Mouse (Mus musculus) MEL-GATA-1-ER (cell line): ENCODE results near the gene Nup35.

ENCODE experiments used
- DNase-seq: peaks from one replicate; pipeline ENCODE4 v3.0.0-alpha.2; 2012; ENCODE audit warnings: low read depth; ENCODE audit errors: extremely low read depth

The Nup35 gene

DNA sequence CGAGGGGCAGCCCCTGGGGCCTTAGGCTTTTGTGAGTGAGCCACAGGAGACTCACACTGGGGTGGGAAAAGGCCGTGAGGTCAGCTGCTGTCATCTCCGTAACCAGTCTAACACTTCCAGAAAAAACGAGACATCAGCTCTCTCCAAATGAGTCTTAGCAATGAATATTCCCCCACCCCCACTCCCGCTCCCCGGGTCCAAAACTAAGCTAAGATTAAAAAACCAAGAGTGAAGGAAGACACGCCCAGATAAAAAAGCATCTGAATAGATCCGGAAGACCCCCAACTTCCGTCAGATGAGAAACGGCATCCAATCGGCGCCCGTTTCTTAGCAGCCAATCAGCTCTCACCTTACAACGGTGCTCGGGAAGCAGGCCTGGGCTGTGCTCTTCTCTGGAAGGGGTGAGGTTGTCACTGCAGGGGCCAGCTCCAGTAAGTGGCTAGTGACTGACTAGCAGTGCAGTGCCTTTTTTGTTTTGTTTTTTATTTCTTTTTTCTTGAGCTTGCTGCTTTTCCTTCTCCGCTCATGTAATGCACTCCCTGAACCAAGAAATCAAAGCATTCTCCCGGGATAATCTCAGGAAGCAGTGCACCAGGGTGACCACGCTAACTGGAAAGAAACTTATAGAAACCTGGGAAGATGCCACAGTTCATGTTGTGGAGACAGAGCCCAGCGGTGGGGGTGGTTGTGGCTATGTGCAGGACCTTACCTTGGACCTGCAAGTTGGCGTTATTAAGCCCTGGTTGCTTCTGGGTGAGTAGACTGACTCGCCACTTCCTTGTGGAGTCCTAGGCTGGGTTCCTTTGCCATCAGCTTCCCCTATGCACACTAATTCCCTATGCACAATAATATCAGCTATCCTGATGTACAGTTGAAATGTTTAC is at the start of gene Nup35, which contains the start of gene Dusp19:
Gene Nup35, plus strand, starts transcription at position 383 of the 884 bp plus-strand sequence.
Gene Dusp19, plus strand, starts transcription at position 192 of the 884 bp plus-strand sequence.
- DNase-seq: peak; percentile 91

DNA sequence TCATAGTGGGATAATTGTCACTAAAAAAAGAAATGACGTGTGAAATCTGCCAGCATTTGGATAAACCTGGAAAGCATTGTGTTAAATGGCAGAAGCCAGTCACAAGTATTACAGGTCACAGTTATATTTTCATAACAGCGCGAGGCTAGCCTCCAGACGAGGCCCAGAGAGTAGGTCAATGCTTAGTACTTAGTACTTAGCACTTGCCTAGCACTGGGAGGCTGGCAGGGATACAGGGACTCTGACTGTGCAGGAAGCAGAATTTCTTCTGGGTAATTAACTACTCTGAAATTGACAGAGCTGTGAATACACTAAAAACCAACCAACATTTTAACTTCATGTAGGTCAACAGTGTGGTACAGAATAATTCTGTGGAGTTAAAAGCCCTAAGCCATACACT is 49.6 kb upstream of the Nup35 start:
- no peak for DNase-seq

DNA sequence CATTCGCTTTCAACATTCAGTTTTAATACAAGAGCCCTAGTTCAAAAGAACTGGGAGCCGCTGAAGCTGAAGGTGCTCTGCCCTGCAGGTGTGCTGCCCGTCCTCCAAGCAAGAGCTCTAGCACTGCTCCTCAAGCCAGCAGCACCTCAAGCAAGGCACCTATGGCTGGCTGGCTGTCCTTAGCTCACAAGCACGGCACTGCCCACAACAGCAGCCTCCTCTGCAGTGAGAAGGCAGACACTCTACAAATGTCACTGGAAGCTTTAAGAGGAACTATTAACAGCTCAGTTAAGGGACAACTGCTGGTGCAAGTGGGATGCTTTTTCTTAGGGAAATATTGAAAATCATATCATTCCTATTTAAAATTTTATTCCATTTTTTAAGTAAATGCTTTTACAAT is 46.4 kb upstream of the Nup35 start:
- DNase-seq: no peak

DNA sequence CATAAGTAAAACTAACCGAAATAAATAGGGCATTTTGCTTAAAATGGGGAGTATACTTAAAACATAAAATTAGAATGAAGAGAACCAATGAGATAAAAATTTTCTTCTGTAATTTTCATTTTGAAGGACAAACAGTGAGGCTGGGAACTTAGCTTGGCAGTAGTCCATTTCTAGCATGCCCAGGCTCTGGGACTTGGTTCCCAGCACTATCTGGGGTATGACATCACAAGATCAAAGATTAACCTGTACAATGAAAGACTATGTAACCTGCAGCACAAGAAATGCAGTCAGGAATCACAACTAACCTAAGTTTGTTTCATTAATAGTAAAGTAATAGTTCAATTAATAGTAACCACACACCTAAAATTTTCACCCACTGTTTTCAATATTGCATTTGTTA is 39.8 kb upstream of the Nup35 start:
- no peak for DNase-seq

DNA sequence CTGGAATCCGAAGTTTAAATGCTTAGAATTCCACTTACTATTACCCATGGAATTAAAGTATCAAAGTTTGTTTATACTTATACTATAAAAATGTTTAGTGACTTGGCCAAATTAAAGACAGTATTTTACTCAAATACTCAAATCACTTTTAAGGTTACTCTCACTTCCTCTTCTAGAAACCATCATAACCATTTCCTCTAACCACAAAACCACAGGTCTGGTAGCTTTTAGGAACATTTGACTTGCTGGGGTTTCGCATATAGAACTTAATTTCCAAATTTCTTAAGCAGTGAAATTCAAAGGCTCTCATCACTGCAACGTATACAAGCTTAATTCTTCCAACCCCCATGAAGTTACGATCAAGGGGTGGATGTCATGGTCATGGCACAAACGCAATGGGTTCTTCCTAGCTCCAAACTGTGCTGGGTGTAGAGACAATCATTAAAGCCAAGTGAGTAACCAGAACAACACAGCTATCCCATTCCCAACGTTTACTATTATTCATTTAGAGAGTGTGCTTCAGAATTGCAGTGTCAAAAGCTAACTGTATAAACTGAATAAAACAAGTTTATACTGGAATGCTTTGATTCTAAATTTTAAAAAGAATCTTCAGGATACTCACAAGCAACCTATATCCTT is 37.7 kb upstream of the Nup35 start:
- peak; percentile 46 for DNase-seq

DNA sequence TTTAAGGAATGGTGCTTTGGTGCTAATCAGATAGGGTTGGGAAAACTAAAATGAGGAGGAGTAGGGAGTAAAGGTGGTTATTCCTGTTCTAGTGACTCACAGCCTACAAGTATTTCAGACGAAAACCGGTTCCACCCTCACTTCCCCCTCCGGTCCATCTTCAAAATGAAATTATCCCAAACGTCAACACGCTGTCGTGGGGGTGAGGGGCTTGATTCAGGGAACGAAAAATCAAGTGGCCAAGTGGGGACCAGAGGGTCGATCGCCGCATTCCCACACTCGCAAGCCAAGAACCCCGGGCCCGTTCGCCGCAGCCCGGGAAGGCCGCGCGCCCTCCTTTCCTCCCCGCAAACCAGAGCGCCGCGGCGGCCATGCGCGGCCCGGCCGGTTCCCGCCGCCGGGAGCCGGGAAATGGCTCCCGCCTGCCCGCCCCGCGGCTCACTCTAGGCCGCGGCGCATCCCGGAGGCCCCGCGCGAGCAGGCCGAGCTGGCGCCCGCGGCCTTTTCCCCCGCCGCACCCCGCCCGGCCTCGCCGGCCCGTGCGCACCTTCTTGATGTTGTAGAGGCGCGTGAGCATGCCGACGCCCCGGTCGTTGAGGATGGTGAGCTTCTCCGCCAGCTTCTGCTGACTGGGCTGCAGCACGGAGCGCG is 36.6 kb upstream of the Nup35 start:
- DNase-seq: no peak

DNA sequence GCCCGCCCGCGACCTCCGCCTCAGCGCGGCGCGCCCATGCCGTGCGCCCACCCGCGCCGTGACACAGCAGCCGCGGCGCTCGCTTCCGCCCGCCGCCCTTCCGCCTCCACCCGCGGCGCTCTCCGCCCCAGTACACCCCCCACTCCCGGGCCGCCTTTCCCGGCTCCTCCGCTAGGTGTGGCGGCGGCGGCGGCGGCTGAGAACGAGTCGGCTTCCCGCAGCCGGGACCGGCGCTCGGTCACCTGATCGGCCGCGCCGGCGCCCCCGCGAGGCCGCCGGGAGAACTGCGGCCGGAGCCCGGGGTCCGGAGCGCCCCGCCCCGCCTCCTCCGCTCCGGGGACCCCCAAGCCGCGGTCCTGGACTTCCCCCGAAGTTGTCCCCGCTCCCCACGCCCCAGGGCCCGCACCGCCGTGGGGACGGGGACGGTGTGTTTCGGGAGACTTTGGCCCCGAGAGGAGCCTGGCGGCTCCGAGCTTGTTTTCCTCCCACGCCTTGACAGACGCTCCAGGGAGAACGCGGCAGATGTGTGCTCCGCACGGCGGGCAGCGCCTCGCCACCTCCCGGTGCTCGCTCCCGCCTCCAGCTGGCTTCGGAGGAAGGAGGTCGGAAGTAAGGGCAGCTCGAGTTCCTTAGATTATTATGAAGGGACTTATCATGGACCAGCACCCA is 35.9 kb upstream of the Nup35 start, which contains the start of gene Nckap1:
Gene Nckap1, minus strand, starts transcription at position 338 of the 669 bp plus-strand sequence.
- no peak for DNase-seq

DNA sequence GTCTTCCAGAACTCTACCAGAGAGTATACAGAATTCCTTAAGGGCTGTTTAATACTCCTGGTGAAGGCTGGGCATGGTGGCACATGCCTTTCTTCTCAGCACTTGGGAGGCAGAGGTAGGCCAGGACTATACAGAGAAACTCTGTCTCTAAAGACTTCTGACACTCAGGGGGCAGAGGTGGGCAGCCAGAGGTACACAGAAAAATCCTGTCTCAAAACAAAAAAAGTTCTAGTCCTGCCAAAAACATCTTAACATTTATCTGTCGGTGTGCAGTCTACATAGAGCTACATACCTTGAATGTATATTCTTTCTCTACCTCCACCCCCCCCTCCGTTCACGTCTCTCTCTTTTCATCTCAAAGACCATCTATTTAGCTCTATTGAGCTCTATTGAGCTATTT is 34.7 kb upstream of the Nup35 start:
- no peak for DNase-seq

DNA sequence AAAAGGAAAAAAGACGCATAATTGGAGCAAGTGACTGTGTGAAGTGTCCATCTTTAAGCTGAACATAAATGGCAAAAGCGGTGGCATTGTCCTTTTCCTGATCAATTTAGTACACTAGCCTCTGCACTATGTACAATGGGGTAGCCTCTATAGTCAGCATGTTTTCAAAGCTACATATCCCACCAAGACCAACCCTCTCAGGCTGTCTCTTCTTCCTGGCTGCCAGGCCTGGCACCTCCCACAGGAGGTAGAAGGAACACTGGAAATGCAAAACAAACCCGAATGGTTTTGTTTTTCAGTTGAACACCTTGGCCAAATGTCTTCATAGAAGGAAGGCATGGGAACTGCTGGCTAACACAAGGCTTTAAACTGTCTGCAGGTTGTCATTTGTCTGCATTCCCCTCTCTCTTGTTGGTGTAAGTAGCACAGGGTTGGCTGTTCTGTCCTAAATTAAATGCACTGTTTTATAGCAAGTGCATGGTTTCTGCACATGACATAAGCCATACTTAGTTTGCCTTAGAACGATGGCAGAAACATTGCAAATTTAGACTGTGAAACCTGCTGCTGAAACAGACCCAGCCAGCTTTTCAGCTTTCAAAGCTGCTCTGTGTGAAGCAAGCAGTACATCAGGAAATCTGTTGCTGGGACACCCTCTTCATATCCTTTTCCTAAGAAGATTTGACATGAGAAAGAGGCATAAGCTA is 22.7 kb upstream of the Nup35 start:
- DNase-seq: no peak

DNA sequence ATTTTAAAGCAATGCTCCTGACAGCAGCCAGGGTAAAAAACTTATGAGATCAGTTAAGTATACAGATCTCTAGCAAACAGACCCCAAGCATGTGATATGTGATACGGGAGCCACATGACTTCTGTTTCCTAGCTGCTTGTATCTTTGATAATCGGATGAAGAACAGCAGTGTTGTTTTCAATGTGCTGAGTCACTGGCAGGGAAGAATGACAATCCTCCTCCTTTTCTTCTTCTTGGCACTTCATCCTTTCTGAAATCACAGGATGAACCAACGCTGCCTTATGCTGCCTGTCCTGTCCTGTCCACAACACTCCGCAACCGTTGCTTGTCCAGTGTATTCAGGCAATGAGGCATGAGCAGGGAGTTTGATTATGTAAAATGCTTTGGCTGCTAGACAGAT is 20.1 kb upstream of the Nup35 start:
- DNase-seq: no peak

DNA sequence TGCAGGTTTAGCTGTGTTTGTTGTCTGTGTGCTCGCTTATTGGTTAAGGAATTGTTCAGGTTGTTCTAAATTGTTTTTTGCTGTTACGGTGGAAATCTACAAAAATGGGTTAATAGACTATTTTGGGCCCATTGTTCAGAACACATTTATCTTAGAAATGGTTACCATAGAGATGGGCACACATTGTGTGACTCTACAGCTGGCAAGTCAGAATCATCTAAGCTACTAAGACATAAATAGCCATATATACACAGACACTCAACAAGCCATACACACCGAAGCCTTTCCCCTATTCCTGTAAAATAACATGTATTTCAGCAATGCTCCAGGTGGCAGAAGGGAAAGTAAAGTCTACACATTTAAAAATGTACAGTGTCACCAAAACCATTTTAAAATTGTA is 17.2 kb upstream of the Nup35 start:
- DNase-seq: no peak

DNA sequence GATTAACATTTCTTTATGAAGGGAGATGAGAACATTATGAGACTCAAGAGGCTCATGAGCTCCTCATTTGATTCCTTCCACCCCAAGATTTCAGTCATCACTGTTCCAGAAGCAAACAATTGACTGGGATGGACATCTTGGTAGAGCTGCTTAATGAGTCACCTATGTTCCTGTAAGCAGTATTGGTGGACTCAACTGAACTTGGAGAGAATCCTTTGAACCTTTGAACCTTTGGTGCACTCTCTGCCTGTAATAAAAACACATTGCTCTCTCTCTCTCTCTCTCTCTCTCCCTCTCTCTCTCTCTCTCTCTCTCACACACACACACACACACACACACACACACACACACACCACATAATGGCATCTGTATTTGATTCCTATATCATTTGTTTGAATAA is 16.4 kb upstream of the Nup35 start:
- no peak for DNase-seq

DNA sequence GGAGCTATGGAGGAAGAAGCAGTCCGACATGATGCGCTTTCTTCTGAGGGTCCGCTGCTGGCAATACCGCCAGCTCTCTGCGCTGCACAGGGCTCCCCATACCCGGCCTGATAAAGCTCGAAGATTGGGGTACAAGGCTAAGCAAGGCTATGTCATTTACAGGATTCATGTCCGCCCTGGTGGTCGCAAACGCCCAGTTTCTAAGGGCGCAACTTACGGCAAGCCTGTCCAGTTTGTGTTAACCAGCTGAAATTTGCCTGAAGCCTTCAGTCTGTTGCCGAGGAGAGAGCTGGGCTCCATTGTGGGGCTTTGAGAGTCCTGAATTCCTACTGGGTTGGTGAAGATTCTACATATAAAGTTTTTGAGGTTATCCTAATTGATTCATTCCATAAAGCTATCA is 14.3 kb upstream of the Nup35 start:
- no peak for DNase-seq

DNA sequence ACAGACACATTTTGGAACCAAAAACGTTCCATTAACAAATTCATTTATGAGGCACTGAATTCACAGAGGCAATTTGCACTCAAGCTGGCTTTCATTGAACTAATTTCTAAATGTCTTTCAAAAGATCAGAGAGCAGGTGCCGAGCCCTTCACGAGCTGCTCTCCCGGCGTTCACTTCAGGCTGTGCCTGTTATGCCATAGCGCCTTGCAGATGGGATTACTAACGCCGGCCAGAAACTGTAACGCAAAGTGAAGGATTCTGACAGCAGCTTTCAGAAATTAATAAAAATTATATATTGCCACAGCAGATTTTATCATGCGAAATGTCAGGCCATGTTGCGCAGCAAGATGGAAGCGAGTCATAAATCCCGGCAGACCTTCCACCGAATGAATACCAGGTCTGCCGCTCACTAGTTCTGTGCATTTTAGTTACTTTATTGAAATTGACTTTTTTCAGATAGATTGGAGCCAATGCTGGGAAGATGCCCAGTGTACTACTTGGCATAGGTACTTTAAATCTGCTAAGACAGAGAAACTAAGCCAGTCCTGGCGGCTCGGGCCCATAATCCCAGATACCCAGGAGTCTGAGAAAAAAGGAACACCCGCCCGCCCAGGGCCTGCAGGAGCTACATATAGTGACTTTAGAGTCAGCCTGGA is 13.1 kb upstream of the Nup35 start:
- DNase-seq: no peak

DNA sequence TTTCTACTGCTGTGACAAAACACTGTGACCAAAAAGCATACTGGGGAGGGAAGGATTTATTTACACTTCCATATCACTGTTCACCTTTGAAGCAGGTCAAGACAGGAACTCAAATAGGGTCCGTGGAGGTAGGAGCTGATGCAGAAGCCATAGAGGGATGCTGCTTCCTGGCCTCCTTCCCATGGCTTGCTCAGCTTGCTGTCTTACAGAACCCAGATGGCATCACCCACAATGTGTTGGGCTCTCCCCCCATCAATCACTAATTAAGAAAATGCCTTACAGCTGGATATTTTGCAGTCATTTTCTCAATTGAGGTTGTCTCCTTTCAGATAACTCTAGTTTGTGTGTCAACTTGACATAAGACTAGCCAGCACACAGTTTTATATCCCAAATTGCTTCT is 4.8 kb upstream of the Nup35 start:
- no peak for DNase-seq

DNA sequence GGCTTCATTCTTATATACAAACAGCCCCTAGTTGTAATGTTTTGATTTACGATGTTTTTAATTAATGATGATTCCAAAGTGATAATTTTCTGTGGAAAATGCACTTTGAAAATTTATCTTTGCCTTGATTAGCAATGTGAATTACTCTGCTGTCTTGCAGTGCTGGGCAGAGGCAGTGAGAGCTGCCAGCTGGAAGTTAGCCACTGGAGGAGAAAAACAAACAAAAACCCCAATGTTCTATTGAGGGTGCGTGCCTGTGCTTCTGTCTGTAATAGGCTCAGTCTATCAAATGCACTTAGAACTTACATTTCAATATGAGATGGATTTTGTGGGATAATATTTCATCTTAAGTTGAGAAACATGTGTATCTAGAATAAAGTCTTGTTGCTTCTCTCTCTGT is 4.2 kb upstream of the Nup35 start:
- DNase-seq: no peak

DNA sequence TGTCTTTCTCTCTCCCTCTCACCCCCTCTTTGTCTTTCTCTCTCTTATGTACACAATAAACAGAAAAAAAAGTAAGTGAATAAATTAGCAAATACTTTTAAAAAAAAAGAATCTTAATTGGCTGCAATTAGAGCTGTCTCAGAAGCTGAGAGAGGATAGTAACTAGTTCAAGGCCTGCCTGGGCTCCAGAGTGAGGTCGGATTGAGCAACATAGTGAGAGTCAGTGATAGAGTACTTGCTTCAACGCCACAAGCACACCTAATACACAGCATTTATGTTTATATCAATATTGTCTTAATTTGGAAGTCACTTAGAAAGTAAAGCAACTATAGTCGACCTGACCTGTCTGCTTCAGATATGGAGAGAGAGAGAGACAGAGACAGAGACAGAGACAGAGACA is 2.0 kb downstream of the Nup35 start:
- DNase-seq: no peak

DNA sequence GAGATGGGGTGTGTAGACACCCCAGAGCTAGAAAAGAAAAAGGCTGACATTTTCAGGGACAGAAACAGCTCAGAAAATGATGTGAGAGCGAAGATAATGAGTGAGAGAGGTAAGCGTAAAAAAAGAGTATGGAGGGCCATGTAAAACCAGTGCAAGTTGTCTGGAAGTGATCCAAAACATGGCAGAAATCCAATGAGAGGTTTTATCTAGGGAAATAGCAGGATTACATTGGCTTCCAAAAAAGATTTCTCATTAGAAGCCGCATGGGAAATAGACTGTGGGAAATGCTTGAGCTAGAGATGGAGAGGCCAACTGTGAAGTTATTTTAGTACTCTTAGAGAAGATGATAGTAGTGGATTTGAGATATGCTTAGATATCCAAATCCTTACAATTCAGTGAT is 4.9 kb downstream of the Nup35 start:
- DNase-seq: no peak

DNA sequence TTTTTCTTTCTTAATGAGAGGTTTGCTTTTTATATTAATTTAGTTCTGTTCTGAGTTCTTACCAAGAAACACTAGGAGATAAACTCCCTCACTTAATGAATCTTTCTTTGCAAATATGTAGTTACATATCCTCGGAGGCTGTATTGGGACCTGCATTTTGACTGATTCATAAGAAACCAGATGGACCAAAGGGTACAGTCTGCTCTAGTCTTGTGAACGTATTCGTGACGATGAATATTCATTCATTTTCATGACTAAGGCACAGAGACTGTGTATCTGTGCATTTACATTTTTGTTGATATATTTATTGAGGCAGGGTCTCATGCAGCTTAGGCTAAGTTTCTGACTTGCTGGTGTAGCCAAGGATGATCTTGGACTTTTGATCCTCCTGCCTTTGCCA is 7.5 kb downstream of the Nup35 start:
- DNase-seq: no peak

DNA sequence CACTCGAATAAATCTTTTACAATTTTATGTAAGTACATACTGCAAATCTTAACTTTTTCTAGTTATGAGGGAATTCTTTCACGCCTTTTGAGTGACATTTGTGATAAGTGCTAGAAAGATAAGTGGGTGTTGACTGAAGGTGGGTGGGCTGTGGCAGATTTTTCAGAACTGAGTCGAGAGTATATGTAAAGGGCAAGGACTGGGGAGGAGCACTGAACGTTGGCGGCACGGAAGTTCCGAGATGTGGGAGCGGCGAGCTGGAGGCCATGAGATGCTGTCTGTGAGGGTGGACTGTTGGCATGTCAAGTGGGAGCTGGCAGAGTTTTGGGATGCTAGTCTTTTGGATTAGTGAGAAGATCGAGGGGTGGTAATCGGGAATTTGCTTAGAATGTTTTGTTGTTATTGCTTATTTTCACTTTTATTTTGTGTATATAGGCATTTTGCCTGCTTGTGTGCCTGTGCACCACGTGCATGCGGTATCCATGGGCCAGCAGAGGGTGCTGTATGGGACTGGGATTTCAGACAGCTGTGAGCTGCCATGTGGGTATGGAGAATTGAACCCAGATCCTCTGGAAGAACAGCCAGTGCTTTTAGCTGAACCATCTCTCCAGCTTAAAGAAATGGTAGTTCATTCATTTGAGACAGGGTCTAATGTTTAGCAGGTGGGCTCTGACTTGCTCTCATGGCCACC is 15.4 kb downstream of the Nup35 start:
- DNase-seq: no peak
